Mouse (Mus musculus): ENCODE measurements around the gene 2310022A10Rik. TPM values are rescaled to one million over a fixed set of nuclear protein-coding genes. Genes with fewer than 3 reads are reported as not detected.

Gene 2310022A10Rik
- polyA plus RNA-seq, 1 experiment from 2014 or later: 22.4 TPM

DNA sequence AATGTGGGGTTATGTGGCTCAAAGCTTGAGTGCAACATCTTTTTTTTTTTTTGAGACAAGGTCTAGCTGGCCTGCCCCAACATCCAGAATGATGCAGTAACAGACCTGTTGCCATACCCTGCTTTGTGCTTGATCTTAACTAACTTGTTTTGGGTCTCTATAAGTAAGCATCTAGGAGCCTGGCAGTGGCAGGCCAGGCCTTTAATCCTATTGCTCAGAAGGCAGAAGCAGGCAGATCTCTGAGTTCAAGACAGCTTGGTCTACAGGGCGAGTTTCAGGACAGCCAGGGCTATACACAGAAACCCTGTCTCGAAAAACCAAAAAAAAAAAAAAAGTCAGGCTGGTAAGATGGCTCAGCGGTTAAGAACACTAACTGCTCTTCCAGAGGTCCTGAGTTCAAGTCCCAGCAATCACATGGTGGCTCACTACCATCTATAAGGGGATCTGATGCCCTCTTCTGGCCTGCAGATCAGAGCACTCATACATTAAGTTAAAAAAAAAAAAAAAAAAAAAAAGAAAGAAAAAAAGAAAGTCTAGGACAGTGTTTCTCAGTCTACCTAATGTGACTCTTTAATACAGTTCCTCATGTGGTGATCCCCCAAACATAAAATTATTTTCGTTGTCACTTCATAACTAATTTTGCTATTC lies 37.7 kb downstream of the 2310022A10Rik start:
- DNase-seq (ENCODE audit: low spot score): no peak
- ATAC-seq (ENCODE audit: low FRiP score): peak; percentile 3; the same call in 1 of the 2 replicates
- 0 out of 2 replicates have a peak, but pooled peaks cover 3% of the 10 kb centered on the region for H3K4me1 ChIP-seq (replicated peaks; ENCODE audit: control insufficient read depth, insufficient read depth, low read length)
- WGBS: 62% methylated on average over 4 of the region's 4 CpGs
- peak overlapping the region; percentile 41 for H3K4me2 ChIP-seq (replicated peaks; ENCODE audit: low read depth, low read length)
- peak overlapping the region; percentile 38; the same call in 1 of the 2 replicates for H3K9ac ChIP-seq (ENCODE audit: low read depth, low read length)
- H3K36me3 ChIP-seq (ENCODE audit: control insufficient read depth, insufficient read depth, low read length): no peaks in the 10 kb centered on the region
- no peaks in the 10 kb centered on the region for H3K27me3 ChIP-seq (ENCODE audit: control insufficient read depth, insufficient read depth, low read length)
- peak overlapping the region; percentile 60 for H3K4me3 ChIP-seq (ENCODE audit: low read depth, low read length)
- no peaks in the 10 kb centered on the region for H3K9me3 ChIP-seq (ENCODE audit: control insufficient read depth, low read length)
- H3K27ac ChIP-seq (ENCODE audit: low read depth, low read length): peak overlapping the region; percentile 98; the same call in 1 of the 2 replicates

DNA sequence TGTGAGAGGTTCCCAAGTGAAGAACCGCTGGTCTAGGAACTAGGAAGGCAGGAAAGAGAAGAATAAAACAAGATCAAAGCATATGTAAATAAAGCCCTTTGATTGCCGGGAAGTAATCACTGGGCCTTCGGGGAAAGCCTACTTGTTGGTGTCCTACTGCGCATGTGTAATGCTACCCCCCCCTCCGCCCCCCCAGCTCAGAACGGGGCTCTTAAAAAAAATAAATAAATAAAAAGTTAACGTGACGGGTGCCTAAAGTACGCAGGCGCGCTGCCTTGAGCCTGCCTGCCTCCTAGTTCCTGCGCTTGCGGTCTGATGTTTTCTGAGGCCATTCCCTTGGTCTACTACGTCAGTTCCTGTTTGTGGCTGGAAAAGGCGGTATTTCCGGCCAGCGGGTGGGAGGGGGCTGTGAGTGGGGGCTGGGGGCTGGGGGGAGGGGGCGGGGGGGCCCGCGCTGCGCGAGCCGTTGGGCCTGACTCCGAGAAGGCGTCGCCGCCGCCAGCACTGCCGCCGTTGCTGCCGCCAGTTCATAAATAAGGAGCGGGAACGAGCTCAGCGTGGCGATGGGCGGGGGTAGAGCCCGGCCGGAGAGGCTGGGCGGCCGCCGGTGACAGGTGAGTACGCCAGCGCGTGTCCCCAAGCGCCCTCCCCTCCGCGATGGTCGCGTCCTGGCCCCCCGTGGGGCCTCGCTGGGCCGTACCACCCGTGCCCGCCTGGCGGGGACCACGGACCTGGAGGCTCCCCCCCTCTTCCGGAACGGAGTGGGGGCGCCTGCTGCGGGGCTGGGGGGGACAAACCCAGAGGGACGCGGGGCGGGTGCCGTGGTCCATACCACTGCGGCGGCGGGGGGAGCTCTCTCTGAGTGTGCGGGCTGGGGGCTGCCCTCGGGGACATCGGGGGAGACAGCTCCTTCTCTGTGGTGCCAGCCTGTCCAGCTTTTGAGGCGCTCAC lies 38.5 kb downstream of the 2310022A10Rik start, which contains the start of gene Akt2:
Gene Akt2 (plus strand): TSS at position 287 of the 951 bp plus-strand sequence.
- WGBS: under 1% methylated on average over 55 of the region's 71 CpGs

DNA sequence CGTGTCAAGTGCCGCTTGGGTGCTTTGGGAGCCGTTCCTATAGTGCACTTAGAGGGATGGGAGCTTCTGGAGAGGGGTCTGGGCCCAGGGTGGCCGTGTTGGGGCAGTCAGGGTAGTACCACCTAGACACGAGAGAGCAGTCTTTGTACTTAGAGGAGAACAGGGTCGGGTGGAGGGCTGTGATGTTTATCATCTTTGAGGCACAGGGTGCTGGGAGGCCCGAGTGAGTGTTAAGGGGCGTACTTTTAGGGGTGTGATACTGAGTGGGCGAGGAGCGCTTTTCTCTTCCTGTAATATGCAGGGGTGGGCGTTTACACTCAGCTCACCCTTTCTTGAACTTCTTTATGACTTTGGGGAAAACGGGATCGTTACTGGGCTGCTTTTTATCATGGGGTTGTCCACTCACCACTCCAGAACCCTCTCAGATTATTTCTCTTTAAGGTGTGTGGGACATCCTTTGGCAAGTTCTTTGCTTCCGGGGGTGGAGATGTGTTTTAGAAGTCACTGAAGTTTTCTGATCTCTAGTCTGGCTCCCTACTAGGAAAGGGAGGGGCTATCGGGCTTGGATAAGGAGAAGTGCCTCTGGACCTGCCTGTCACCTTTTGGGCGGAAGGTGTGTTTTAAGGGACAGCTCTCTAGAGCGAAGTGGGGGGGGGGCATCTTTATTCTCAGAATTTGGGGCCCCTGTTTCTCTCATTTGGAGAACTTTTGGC lies 39.3 kb downstream of the 2310022A10Rik start:
- no peaks in the 10 kb centered on the region for H3K36me3 ChIP-seq (ENCODE audit: control insufficient read depth, insufficient read depth, low read length)
- H3K4me3 ChIP-seq (ENCODE audit: low read depth, low read length): peak overlapping the region; percentile 60
- 3% methylated on average over 17 of the region's 17 CpGs for WGBS
- no peaks in the 10 kb centered on the region for H3K9me3 ChIP-seq (ENCODE audit: control insufficient read depth, low read length)
- ATAC-seq (ENCODE audit: low FRiP score) (peak; percentile 79; the same call in 1 of the 2 replicates), DNase-seq (ENCODE audit: low spot score) (no peak)
- H3K9ac ChIP-seq (ENCODE audit: low read depth, low read length): peak overlapping the region; percentile 86
- no peaks in the 10 kb centered on the region for H3K27me3 ChIP-seq (ENCODE audit: control insufficient read depth, insufficient read depth, low read length)
- peak overlapping the region; percentile 98 for H3K27ac ChIP-seq (ENCODE audit: low read depth, low read length)
- H3K4me1 ChIP-seq (replicated peaks; ENCODE audit: control insufficient read depth, insufficient read depth, low read length): peaks cover 8% of the 10 kb centered on the region; the same call in 1 of the 2 replicates
- H3K4me2 ChIP-seq (replicated peaks; ENCODE audit: low read depth, low read length): peak overlapping the region; percentile 68

More for the DNA sequence above, 38.5 kb downstream of the 2310022A10Rik start, which contains the start of gene Akt2:
- ATAC-seq (ENCODE audit: low FRiP score) (peak; percentile 94), DNase-seq (ENCODE audit: low spot score) (peak; percentile 94)
- Histone ChIP-seq H3K4me1 (replicated peaks; ENCODE audit: control insufficient read depth, insufficient read depth, low read length) (peaks cover 4% of the 10 kb centered on the region; the same call in 1 of the 2 replicates), H3K9me3 (ENCODE audit: control insufficient read depth, low read length) (no peaks in the 10 kb centered on the region), H3K36me3 (ENCODE audit: control insufficient read depth, insufficient read depth, low read length) (no peaks in the 10 kb centered on the region), H3K4me2 (replicated peaks; ENCODE audit: low read depth, low read length) (peak within 1 kb of the TSS; percentile 68), H3K27ac (ENCODE audit: low read depth, low read length) (peak within 1 kb of the TSS; percentile 98), H3K4me3 (ENCODE audit: low read depth, low read length) (peak within 1 kb of the TSS; percentile 60), H3K27me3 (ENCODE audit: control insufficient read depth, insufficient read depth, low read length) (no peaks in the 10 kb centered on the region), H3K9ac (ENCODE audit: low read depth, low read length) (peak within 1 kb of the TSS; percentile 86)

DNA sequence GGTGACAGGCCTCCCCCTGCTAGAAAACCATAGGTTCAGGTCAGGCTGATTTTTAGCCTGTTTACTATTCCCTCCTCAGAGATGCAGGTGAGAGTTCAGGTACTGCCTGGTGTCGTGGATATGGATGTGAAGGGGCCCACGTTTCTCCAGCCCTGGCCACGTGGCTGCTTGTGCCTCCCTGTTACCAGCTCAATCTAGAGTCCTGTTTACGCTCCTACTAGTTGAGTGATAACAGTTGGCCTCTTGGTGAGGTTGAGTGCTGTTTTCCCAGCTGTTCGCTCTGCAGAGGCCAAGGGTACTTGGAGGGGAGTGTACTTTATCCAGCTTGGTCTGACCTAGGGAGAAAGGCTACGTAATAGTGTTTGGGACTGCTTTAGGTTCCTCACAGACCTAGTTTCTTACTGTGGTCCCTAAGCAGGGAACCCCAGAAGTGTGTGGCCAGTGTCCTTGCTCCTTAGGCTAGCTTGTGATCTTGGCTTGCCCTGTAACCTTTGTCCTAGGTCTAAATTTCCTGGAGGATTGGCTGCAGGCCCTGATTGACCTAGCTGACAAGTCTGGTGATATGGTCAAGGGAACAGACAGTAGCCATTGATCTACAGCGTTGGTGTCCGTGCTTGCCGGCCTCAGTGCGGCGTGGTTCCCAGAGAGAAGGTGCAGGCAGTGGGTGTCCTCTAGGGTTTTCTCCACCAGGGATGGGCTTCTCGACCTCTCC lies 40.1 kb downstream of the 2310022A10Rik start:
- 69% methylated on average over 12 of the region's 12 CpGs for WGBS

DNA sequence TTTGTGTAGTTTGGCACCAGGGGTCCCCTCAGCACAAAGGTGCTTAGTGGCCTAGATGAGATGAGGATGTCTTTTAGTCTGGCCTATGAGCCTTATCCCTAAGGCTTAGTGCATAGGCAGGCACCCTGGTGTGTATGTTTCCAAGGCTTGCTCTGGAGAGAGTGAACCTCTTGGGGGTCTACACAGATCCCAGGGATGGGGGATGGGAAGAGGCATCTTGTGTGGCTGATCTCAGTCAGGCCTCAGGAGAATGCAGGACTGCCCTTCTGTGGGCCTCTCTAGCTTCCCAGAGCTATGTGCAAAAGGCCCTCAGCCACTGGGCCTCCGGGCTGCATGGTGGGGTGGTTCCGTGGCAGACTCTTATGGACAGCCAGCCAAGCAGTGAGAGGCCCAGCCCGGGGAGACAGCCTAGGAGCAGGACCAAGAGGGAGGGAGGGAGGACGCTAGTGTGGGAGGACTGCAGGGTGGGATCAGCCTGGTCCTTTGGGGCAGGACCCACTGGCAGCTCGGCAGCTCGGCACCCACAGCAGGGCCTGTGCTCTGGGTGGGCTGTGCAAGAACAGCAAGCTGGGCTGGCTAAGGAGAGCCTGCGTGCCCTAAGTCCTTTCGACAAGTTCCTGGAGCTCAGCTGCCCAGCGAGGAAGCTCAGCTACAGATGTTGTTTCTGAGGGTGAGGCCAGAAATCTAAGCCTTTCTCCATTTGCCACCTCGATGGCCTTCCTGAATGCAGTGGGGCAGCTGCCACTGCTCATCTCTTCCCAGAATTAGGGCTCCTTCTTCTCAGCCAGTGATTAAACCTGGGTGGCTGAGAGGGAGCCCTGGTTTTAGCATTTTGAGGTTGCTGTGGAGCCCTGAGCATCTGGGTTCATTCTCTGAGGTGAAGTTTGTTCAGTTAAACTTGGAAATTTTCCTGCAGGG lies 43.8 kb downstream of the 2310022A10Rik start:
- ATAC-seq (ENCODE audit: low FRiP score) (no peak), DNase-seq (ENCODE audit: low spot score) (no peak)
- Histone ChIP-seq H3K27ac (ENCODE audit: low read depth, low read length) (no peak overlapping the region; the same call in 1 of the 2 replicates), H3K9me3 (ENCODE audit: control insufficient read depth, low read length) (no peaks in the 10 kb centered on the region), H3K36me3 (ENCODE audit: control insufficient read depth, insufficient read depth, low read length) (no peaks in the 10 kb centered on the region), H3K4me2 (replicated peaks; ENCODE audit: low read depth, low read length) (no peak overlapping the region; the same call in 1 of the 2 replicates), H3K4me3 (ENCODE audit: low read depth, low read length) (no peak overlapping the region), H3K9ac (ENCODE audit: low read depth, low read length) (0 out of 2 replicates have a peak overlapping the region, but pooled peaks have one; percentile 7), H3K27me3 (ENCODE audit: control insufficient read depth, insufficient read depth, low read length) (no peaks in the 10 kb centered on the region), H3K4me1 (replicated peaks; ENCODE audit: control insufficient read depth, insufficient read depth, low read length) (peaks cover 8% of the 10 kb centered on the region; the same call in 1 of the 2 replicates)
- 63% methylated on average over 10 of the region's 10 CpGs for WGBS

More for the DNA sequence above, 40.1 kb downstream of the 2310022A10Rik start:
- Histone ChIP-seq H3K9ac (ENCODE audit: low read depth, low read length) (peak overlapping the region; percentile 86), H3K4me3 (ENCODE audit: low read depth, low read length) (peak overlapping the region; percentile 60), H3K27me3 (ENCODE audit: control insufficient read depth, insufficient read depth, low read length) (no peaks in the 10 kb centered on the region), H3K4me2 (replicated peaks; ENCODE audit: low read depth, low read length) (peak overlapping the region; percentile 68), H3K4me1 (replicated peaks; ENCODE audit: control insufficient read depth, insufficient read depth, low read length) (peaks cover 8% of the 10 kb centered on the region; the same call in 1 of the 2 replicates), H3K27ac (ENCODE audit: low read depth, low read length) (no peak overlapping the region), H3K9me3 (ENCODE audit: control insufficient read depth, low read length) (no peaks in the 10 kb centered on the region), H3K36me3 (ENCODE audit: control insufficient read depth, insufficient read depth, low read length) (no peaks in the 10 kb centered on the region)
- DNase-seq (ENCODE audit: low spot score): no peak
- no peak for ATAC-seq (ENCODE audit: low FRiP score)

DNA sequence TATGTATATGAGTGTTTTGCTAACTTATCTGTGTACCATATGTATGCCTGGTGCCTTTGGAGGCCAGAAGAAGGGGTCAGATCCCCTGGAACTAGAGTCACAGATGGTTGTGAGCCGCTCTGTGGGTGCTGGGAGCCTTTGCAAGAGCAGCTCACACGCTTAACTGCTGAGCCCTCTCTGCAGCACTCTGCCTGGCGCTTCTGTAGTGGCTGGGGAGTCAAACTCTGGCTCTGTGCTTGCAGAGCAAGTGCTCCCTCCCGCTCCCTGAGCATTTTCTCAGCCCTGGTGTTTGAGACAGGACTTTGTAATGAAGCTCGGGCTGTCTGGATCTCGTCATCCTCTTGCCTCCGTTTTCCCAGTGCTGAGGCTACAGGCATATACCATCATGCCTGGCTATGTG lies 45.0 kb downstream of the 2310022A10Rik start:
- no peaks in the 10 kb centered on the region for H3K27me3 ChIP-seq (ENCODE audit: control insufficient read depth, insufficient read depth, low read length)
- H3K9ac ChIP-seq (ENCODE audit: low read depth, low read length): no peak overlapping the region
- ATAC-seq (ENCODE audit: low FRiP score) (no peak), DNase-seq (ENCODE audit: low spot score) (no peak)
- H3K4me2 ChIP-seq (replicated peaks; ENCODE audit: low read depth, low read length): no peak overlapping the region
- no peak overlapping the region for H3K4me3 ChIP-seq (ENCODE audit: low read depth, low read length)
- WGBS: 80% methylated on average over 7 of the region's 7 CpGs
- H3K9me3 ChIP-seq (ENCODE audit: control insufficient read depth, low read length): no peaks in the 10 kb centered on the region
- H3K4me1 ChIP-seq (replicated peaks; ENCODE audit: control insufficient read depth, insufficient read depth, low read length): peaks cover 5% of the 10 kb centered on the region; the same call in 1 of the 2 replicates
- H3K27ac ChIP-seq (ENCODE audit: low read depth, low read length): no peak overlapping the region
- no peaks in the 10 kb centered on the region for H3K36me3 ChIP-seq (ENCODE audit: control insufficient read depth, insufficient read depth, low read length)

DNA sequence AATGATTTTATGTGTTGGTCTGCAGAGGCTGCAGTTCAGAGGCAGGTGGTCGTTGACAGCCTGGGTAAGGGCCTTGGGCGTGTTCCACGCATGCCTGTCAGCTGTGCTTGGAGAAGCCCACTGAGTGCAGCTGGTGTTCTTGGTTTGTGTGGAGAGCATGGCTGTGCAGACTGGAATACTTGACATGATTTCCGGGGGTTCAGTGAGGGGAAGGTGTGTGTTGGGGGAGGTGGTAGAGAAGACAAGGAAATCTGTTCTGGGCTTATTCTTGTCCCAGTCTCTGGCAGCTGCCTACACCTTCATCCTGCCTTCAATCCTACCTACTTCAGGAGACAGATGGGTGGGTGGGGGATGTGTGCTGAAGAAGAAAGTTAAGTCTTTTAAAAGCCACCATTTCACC lies 48.6 kb downstream of the 2310022A10Rik start:
- H3K4me2 ChIP-seq (replicated peaks; ENCODE audit: low read depth, low read length): no peak overlapping the region
- peaks cover 7% of the 10 kb centered on the region; the same call in 1 of the 2 replicates for H3K4me1 ChIP-seq (replicated peaks; ENCODE audit: control insufficient read depth, insufficient read depth, low read length)
- H3K27me3 ChIP-seq (ENCODE audit: control insufficient read depth, insufficient read depth, low read length): no peaks in the 10 kb centered on the region
- H3K4me3 ChIP-seq (ENCODE audit: low read depth, low read length): no peak overlapping the region
- DNase-seq (ENCODE audit: low spot score) (no peak), ATAC-seq (ENCODE audit: low FRiP score) (no peak)
- 75% methylated on average over 4 of the region's 4 CpGs for WGBS
- H3K27ac ChIP-seq (ENCODE audit: low read depth, low read length): no peak overlapping the region; the same call in 1 of the 2 replicates
- H3K9ac ChIP-seq (ENCODE audit: low read depth, low read length): no peak overlapping the region
- H3K9me3 ChIP-seq (ENCODE audit: control insufficient read depth, low read length): no peaks in the 10 kb centered on the region
- H3K36me3 ChIP-seq (ENCODE audit: control insufficient read depth, insufficient read depth, low read length): no peaks in the 10 kb centered on the region
